Mouse (Mus musculus) ovary, postnatal 10 days (tissue): ENCODE data around the gene Ptrh2.

Experiments
- DNase-seq: peaks from one replicate; pipeline ENCODE4 v3.0.0; 2022; ENCODE audit warnings: low spot score

Gene Ptrh2

DNA sequence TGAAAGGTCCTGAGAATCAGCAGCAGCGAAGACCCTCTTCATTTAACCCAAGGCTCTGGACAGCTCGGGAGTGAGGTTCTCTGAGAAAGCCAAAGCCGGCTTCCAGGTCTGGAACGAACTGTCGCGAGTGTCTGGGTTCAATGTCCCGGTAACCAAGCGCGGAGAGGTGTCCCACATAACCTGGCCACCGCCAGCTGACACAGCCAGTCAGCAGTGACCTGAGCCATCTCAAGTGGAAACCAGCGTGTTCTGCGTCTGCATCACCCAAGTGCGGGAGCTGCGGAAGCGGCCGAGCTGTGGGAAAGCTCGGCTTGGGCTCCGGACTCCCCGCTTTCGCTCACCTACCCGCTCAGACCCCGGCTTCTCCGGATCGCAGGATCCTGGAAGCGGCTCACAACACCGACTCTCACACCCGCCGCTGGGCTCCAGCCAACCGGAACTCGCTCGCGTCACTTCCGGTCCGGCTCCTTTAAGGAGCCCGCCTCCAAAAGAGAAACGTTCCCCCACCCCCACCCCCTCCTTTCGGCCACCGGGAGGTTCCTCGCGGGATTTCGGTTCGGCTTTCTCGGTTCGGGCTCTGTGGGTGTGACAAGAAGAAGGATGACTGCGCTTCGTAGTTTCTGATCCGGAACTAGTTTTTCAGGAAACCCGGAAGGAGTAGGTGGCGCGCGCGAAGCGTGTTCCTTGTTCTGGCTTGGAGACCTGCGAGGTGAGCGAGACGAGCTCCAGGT is at the start of gene Ptrh2, which contains the start of gene Vmp1:
Gene Ptrh2, plus strand, starts transcription at position 591 of the 731 bp plus-strand sequence.
Gene Vmp1, minus strand, starts transcription at position 442 of the 731 bp plus-strand sequence.
- peak; percentile 84 for DNase-seq

DNA sequence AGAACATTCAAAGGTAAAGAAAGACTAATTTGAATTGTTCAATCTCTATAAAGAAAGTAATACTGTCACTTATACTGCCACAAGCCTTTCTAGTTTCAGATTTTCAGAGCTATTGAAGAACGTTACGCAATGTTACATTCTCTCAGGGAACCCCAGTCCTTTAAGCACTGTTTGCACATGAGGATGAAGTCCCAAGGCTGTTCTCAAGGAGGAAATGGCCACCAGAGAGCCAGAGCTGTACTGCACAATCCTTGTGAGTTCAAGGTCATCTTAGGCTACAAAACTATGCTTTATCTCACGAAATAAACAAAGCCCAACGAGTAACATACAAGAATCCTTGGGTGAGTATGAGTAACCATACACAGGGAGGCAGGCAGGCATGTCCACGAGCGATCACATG is 49.4 kb upstream of the Ptrh2 start:
- DNase-seq, result no peak

DNA sequence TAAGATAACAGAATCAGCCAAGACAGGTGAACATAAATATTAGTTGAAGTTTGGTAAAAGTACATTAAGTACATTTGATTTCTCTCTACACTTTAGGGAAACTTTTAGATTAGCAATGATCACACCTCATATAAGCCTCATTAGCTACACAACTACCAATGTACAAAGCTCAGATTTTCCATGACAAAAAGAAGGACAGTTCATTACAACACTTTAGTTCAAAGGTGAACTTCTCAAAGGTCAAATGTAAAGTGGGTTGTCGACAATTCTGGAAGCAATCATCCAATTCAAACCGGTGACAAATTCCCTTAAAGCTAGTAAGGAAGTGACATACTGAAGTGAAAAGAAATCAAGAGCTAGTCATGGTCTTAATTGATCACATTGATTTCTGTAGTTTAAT is 46.1 kb upstream of the Ptrh2 start:
- DNase-seq, result no peak

DNA sequence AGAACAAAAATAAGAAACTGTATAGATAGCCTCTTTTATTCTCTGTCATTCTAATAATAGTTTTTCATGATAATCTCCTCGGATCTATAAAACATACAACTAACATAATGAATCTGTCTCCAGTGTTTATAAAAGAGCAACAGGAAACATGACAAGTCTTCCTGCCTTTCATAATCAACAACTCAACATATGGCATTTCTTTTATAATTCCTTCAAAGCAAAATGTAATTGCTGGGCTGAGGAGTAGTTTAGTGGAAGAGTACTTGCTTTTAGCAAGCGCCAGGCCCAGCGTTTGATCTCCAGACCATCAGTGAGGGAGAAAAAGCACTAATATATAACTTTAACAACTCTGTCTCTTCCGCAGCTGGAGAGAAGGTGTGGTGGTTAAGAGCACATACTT is 42.1 kb upstream of the Ptrh2 start:
- no peak for DNase-seq

DNA sequence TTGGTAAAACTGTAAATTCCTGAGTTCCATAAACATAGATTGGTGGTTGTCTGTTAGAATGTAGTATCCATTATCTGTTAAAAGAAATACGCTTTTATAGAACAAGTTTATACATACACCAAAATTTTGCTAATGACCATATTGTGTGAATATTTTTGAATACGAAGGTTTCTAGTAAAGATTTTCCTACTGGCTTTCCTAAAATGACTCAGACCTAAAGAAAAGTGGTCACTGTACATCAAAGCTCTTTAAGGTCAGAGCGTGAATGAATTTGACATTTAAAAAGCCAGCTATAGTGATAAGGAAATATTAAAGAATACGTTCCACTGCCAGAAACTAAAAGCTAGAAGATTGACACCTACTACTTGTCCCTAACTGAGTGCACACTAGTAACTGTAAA is 39.2 kb upstream of the Ptrh2 start:
- no peak for DNase-seq

DNA sequence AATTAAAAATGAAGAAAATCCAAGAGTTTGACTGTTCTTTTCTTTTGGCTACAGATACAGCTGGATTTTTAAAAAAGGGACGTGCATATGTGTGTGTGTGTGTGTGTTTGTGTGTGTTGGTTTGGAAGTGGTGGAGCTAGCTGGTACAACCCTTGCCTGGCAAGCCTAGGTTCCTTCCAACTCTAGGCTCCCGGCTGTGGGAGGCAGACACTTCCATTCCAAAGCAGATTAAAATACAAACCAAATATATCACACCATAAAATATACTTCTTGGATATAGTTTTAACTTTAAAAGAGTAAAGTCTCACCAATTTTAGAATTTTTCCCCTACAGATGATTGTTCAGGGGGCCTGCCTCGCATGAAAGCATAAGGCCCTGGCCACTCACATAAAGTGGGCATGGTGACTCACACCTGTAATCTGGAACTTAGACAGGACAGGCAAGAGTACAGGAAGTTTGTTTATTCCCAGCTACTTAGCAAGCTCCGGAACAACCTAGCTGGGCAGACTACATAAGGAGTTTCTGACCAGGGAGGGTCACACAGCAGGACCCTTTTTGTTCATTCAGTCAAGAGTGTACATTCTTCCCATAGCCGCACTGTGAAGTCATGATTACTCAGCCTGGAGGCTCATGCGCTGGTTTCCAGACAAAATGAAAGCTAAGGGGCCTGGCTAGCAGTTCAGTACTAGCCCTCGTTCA is 37.5 kb upstream of the Ptrh2 start:
- DNase-seq, result no peak

DNA sequence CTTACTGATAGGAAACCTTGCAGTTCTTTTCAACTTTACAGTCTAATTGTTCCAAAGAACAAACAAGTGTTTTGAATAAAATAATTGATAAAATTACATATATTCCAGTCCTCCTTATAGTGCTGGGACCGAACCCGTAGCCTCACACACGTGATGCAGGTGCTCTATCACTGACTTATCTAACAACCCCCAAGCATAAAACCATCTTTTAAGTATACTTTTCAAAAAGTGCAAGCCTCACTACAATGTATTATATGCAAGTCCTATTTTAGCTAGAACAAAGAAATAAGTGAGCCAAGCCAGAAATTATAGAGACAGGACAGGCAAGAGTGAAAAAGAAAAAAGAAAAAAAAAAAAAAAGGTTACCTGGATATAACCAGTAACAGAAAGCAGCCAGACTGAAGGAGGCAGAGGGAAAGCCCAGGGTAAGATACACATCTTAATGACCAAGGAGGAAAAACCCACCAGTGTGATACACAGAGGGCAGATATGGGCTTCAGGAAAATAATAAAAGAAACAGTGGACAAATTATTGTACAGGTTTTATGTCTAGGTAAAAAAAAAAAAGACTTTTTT is 36.8 kb upstream of the Ptrh2 start:
- no peak for DNase-seq

DNA sequence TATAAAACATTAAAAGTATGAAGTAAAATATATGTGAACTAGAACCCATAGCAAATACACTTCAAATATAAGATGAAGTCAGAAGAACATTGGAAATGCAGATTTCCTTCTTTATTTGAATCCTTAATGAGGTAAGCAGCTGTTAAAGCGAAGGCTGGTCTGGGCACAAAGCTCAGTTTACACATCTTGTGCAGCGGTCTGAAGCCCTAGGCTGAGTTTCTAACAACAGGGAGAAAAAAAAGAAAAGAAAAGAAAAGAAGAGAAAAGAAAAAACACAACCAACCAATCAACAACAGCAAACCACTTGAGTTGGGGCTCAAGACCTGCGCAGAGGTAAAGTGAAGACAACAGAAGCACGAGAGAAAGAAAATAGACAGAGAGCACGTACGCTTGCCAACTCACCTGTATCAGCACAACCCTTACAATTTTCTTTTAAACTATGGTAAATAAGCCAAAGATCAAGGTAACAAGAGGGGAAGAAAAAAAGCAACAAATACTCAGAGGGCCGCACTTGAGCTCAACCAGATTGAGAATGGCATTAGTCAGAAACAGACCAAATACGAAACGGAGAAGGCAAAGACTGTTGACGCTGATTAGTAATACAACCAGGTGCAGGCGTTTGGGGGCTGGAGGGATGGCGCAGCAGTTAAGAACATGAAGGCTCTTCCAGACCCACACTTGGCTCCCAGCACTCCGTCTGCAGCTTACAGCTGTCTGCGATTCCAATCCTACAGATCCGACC is 35.9 kb upstream of the Ptrh2 start:
- no peak for DNase-seq

DNA sequence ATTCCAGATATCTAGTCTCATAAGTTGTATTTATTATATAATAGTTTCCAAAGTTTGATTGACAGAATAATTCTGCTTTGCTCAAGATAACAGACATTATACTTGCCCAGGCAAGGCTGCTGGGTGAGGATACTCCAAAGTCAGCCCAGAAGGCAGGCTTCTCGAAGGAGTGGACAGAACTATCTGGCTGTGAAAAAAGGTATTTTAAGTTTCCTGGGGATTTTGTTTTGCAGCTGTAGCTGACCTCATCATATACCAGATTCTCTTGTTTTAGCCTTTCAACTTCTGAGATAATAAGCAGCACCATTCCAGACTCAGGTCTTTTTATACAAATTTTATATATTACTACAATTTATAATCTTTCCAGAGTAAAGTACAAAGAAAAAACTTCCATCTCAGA is 34.2 kb upstream of the Ptrh2 start:
- DNase-seq, result no peak

DNA sequence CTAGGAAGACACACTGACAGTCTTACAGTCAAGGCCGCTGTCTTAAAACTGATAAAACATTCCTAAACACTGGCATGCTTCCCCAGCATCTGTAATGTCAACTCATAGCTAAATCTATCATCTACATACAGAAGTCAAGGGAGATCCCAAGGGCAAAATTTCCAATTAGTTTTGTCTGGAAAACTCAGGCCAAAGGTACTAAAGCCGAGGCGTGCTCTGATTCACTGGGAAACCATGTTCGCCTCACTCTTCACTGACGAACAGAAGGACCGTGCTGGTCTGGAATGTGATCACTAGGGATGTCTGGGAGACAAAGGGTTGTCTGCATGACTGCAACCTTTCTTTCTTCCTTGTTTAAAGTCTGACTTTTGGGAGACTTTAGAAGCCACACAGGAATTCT is 33.1 kb upstream of the Ptrh2 start:
- DNase-seq, result no peak

DNA sequence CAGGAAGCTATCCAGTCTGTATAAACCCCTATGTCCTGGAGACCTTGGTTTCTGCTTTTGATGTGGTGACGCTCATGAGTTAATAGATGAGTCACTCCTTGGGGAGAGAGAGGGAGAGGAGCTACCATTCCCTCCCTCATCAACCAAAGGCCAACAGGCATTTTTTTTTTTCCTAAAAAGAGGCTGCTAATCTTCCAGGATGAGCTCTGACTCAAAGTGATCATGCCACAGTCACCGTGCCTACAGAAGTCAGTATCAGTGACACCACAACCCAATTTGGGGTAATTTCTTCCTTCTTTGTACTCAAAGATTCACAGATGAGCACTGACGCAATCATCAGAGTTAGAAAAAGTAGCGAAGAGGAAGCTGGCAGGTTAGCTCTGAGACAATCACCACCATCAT is 31.2 kb upstream of the Ptrh2 start:
- DNase-seq, result no peak

DNA sequence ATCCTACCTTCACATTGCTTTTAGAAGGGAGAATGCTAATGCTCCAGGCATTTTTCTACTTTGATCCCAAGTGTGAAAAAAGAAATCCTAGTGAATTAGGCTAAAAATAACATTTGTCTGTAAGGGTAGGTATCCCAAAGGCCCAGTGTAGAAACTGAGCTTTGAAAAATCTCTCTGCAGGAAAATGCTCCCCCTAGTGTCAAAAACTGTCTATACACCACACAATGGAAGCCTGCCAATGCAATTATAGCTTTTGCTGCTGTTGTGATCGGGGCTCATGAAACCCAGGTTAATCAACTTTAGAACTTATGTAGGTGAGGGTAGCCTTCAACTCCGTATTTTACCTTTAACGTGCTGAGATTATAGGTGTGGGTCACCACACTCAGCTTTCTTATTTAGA is 30.3 kb upstream of the Ptrh2 start:
- peak; percentile 35 for DNase-seq

DNA sequence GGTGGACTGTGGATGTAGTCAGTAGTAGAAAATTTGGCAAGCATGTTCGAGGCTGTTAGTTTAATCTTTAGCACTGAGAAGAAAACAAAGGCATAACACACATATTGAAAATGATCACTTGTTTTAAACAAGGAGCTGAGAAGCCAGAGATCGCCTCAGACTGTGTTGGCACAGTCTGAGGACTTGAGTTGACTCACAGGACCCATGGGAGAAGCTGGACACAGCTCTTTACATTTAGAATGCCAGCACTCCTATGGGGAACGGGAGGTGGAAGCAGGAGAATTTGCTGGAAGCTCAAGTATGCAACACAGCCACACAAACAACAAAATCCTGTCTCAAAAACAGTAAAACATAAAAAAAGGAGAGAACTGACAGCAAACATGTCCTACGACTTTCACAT is 29.7 kb upstream of the Ptrh2 start:
- no peak for DNase-seq

DNA sequence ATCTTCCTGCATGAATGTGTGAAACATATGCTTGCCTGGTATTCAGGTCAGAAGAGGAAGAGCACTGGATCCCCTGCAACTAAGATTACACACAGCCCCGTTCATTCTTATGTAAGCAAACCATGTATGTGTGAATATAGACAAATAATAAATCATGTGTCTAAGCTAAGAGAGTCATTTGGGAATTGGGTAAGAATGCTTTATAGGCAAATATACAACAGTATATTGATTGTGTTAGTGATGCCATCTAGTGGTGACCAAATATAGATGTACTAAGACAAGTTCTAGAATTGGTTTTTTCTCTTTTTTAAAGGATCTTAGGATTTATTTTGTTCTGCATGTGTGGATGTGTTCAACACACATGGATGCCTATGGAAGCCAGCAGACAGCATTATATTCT is 28.1 kb upstream of the Ptrh2 start:
- DNase-seq, result no peak

DNA sequence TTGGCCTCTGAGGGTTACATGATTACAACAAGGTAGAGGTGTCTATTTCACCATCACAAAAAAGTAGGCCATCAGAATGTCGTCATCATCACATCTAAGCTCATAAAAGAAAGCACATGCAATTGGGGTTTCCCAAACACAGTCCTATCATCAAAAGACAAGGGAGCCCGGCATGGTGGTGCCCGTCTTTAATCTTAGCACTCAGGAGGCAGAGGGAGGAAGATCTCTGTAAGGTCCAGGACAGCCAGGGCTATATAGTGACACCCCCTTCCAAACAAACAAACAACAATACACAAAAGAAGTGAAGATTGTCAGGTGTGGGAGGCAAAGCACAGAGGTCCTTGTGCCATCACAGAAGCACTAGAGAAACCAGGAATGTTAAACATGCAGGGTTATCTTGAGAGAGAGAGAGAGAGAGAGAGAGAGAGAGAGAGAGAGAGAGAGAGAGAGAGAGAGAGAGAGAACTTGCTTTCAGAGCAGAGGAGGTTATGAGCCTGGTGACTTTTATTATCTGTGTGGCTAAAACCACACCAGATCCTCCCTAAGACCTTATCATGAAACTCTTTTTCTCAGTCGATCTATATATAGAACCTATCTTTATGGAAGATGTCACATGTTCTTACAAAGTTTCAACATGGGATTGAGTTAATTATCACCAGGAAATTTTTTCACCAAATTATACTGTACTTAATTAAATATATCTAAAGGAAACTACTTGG is 26.8 kb upstream of the Ptrh2 start:
- no peak for DNase-seq

DNA sequence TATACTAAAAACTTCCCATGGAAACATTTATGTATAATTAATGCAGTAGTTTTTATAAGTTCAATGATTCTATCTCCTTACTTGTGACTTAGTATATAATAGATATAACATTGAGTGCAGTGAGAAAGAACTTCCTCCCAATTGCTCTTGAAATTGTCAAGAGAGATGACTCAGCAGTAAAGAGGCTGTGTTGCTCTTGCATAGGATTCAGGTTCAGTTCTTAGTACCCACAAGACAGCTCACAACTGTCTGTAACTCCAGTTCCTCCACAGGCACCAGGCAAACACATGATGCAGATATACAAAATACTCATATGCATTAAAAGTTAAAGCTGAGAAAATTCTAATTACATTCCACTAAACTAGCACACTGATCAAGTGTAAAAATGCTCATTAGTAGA is 25.9 kb upstream of the Ptrh2 start:
- no peak for DNase-seq

DNA sequence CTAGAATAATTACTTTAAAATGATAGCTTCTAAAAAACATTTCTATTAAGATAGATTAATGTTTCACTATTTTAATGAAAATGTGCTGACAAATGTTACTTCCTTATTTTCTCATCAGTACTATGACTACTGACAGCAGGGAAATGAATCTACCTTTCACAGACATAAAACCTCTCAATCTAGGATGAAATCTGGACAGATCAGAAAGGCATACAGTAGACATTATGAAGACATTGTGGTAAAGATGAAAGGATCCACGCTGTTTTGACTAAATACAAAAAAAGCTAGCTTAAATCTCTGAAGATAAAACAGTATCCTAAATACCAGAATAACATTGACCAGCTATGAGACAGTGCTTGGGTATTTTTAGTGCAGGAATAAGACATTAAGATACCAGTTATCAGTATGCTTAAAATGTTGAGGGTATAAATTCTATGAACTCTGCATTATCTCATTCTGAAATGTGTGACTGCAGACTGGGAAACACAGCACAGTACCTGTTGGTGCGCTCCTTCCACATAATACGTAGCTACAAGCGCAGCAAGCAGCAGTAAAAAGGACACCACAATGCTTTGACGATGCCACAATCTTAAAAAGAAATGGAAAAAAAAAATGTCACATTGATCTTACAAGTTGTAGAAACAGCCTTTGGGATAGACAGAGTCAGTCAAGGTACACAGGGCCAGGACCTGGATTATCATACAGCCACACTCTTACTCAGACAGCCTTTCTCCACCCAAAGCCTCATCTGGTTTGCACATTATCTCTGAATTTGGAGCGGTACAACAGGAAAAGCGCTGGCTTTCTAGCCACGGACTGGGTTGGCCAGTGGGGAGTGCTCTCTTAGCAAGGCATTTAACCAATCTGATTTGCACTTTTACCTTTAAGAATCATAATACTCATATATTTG is 20.5 kb upstream of the Ptrh2 start:
- no peak for DNase-seq

DNA sequence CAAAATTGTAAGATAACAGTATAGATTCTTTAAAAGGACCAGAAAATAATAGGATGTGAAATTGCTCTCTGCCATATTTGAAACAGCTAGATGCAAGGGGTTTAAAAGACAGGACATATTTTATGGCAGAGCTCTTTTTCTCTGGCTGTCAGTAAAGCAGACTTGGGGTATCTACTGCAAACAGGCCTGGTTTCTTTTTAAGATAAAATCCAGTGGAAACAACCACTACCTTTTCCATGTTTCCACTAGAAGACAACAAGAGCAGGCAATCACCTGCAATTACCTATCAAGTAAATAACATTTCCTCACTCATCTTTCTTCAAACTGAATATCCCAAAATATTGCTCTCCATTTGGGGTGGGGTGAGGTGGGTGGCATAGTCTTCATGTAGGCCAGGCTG is 19.8 kb upstream of the Ptrh2 start:
- no peak for DNase-seq

DNA sequence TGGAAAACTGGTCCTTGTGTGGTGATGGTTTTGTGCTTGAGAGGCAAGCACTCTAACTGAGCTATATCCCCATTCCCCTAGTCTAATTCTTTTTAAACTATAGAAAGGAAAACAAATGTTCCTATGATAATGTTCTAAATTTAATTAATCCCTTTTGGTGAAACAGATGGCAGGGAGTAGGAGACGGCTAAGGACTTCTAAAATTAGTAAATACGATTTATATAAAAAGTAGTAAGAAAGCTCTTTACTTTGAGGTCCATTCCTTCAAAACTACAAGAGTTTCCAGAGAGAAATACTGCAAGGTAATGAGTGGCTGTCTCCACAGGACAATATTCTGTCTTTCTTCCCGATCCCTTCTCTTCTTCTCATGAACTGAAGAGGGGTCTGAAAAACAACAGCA is 19.4 kb upstream of the Ptrh2 start:
- no peak for DNase-seq

DNA sequence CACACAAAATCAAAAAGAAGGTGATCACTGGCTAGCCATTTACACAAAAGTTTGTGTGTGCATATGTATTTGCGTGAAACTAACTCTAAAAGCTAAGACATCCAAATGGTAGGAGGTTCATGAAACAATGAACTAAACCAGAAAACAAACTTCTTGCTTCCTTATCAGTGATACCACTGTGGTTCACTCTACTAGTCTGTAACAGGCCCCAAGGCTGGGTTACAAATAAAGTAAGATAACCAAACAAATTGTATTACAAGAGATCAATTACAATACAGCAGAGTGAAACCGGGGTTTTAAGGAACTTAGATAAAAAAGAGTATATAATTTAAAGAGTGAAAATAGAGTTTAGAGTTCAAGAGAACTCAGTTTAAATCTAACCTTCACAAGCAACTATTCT is 16.2 kb upstream of the Ptrh2 start:
- no peak for DNase-seq

DNA sequence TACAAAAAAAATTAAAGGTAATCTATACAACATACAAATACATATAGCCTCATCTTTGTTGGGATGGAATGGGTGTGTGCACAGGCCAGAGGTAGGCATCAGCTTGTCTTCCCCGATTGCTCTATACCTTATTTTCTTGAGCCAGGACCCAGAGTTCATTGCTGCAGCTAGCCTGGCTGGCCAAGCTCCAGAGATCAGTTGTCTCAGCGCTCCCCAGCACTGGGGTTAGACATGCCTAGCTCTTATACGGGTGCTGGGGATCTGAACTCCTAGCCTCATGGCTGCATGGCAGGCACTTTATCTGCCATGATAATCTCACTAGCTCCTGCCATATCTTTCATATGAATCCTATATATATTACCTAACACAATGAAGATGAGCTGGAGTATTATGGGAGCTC is 15.6 kb upstream of the Ptrh2 start:
- DNase-seq, result no peak
